Mouse (Mus musculus) hindbrain, embryonic 15.5 days (tissue): ENCODE data around the gene Lrmda. TPM values are rescaled to one million over a fixed set of nuclear protein-coding genes. Genes with fewer than 3 reads are reported as not detected.

Experiments
- ATAC-seq: fragments of 200-750 bp; cut with Nextera tagmentation; 2 replicates; pipeline ENCODE4 v1.8.0; 2017; ENCODE audit warnings: low read depth, moderate number of reproducible peaks, moderate TSS enrichment; ENCODE audit not compliant: low FRiP score
- H3K27ac ChIP-seq: fragments of 300-500 bp; sonication (generic); replicated peaks from 2 replicates; pipeline ENCODE4 v1.5.1; 2015; ENCODE audit warnings: mild to moderate bottlenecking, inconsistent platforms
- H3K27me3 ChIP-seq: fragments of 300-500 bp; sonication (generic); 2 replicates; pipeline ENCODE4 v1.6.1; 2015; ENCODE audit warnings: control low read depth, inconsistent platforms
- H3K36me3 ChIP-seq: fragments of 300-500 bp; sonication (generic); 2 replicates; pipeline ENCODE4 v1.6.1; 2015; ENCODE audit warnings: control low read depth, inconsistent platforms
- H3K4me1 ChIP-seq: fragments of 300-500 bp; sonication (generic); replicated peaks from 2 replicates; pipeline ENCODE4 v1.6.1; 2015; ENCODE audit warnings: control low read depth, inconsistent platforms
- H3K4me2 ChIP-seq: fragments of 300-500 bp; sonication (generic); 2 replicates; pipeline ENCODE4 v1.6.1; 2015; ENCODE audit warnings: moderate library complexity, mild to moderate bottlenecking, inconsistent platforms
- H3K4me3 ChIP-seq: fragments of 300-500 bp; sonication (generic); 2 replicates; pipeline ENCODE4 v1.5.1; 2015; ENCODE audit warnings: mild to moderate bottlenecking, inconsistent platforms
- H3K9ac ChIP-seq: fragments of 300-500 bp; sonication (generic); 2 replicates; pipeline ENCODE4 v1.6.1; 2015; ENCODE audit warnings: inconsistent platforms
- H3K9me3 ChIP-seq: fragments of 300-500 bp; sonication (generic); 2 replicates; pipeline ENCODE4 v1.6.1; 2016; ENCODE audit warnings: control low read depth, inconsistent platforms
- WGBS: fragments of 180-500 bp; shearing (Covaris S2); methylation state at CpG from one replicate; pipeline ENCODE4 v1.1.7; 2015; 5-methylcytosine and 5-hydroxymethylcytosine counted together
- polyA plus RNA-seq: library from polyadenylated mRNA; unstranded; fragments of >200 nt; fragmentation: Nextera tagmentation; extraction: Ambion mirVana; gene quantifications from 2 replicates; pipeline ENCODE4 v1.2.1, GENCODE M21; 2015

Gene Lrmda
- polyA plus RNA-seq, 1 experiment from 2014 or later = 0.23 TPM

- Histone ChIP-seq H3K4me2 (no peak overlapping the region), H3K36me3 (no peaks in the 10 kb centered on the region), H3K27ac (no peak overlapping the region), H3K9me3 (no peaks in the 10 kb centered on the region), H3K4me3 (no peak overlapping the region), H3K9ac (no peak overlapping the region), H3K27me3 (peaks cover 7% of the 10 kb centered on the region; the same call in 1 of the 2 replicates), H3K4me1 (peaks cover 14% of the 10 kb centered on the region)
- 0 out of 2 replicates have a peak, but pooled peaks have one; percentile 11 for ATAC-seq
- WGBS = 17% methylated on average over 2 of the region's 2 CpGs
These were observed 1.4 kb downstream of the Lrmda start for GRCm38 (mm10) chr14:22020885-22021284.

DNA sequence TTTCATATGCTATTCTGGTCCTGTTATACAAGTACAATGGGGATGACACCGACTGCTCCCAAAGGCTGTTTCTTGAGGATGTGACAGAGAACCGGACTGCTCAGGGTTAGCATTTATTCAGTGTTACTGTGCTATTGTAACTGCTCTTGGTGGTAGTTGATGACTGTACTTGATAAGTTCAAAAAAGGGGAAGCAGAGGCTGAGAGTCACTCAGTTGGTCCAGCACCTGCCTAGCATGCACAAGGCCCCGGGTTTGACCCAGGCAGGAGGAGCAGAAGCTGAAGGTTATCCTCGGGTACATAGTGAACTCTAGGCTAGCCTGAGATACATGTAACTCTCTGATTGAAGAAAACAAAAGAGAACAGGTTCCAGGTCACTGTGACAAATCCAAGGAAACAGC lies 4.0 kb downstream of the Lrmda start:
- H3K4me1 ChIP-seq = peaks cover 14% of the 10 kb centered on the region
- H3K27me3 ChIP-seq = peaks cover 7% of the 10 kb centered on the region; the same call in 1 of the 2 replicates
- no peak overlapping the region for H3K9ac ChIP-seq
- WGBS = 72% methylated on average over 4 of the region's 4 CpGs
- no peaks in the 10 kb centered on the region for H3K9me3 ChIP-seq
- no peak overlapping the region for H3K4me3 ChIP-seq
- ATAC-seq = no peak
- H3K27ac ChIP-seq = no peak overlapping the region
- no peak overlapping the region for H3K4me2 ChIP-seq
- no peaks in the 10 kb centered on the region for H3K36me3 ChIP-seq

DNA sequence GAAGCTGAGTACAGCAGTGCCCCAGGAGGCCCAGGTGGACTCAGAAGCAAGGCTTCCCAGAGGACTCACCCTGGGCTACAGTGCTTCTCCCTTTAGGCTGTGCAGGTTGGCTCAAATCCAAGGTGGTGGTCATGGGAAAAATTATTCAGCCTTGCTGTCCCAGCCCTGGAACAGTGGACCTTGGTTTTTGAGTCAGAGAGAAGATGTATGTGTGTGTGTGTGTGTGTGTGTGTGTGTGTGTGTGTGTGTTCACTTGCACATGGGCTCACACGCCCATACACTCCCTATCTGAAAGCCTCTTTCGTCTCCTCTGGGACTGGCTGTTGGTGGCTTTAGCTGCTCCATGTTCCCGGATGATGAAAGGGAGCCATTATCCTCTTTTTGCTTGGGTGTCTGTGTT lies 16.4 kb downstream of the Lrmda start:
- peak; percentile 38; the same call in 1 of the 2 replicates for ATAC-seq
- H3K27ac ChIP-seq = no peak overlapping the region
- H3K27me3 ChIP-seq = 0 out of 2 replicates have a peak, but pooled peaks cover 2% of the 10 kb centered on the region
- no peak overlapping the region for H3K4me3 ChIP-seq
- no peak overlapping the region; the same call in 1 of the 2 replicates for H3K4me2 ChIP-seq
- WGBS = 28% methylated on average over 3 of the region's 3 CpGs
- H3K9ac ChIP-seq = no peak overlapping the region
- no peaks in the 10 kb centered on the region for H3K9me3 ChIP-seq
- no peaks in the 10 kb centered on the region for H3K36me3 ChIP-seq
- H3K4me1 ChIP-seq = peaks cover 29% of the 10 kb centered on the region

- no peak overlapping the region for H3K9ac ChIP-seq
- no peaks in the 10 kb centered on the region for H3K36me3 ChIP-seq
- no peak for ATAC-seq
- WGBS = 23% methylated on average over 6 of the region's 6 CpGs
- no peaks in the 10 kb centered on the region for H3K9me3 ChIP-seq
- peaks cover 29% of the 10 kb centered on the region for H3K4me1 ChIP-seq
- H3K27ac ChIP-seq = no peak overlapping the region
- H3K4me3 ChIP-seq = no peak overlapping the region
- H3K27me3 ChIP-seq = 0 out of 2 replicates have a peak, but pooled peaks cover 2% of the 10 kb centered on the region
- no peak overlapping the region; the same call in 1 of the 2 replicates for H3K4me2 ChIP-seq
These were observed 16.8 kb downstream of the Lrmda start for GRCm38 (mm10) chr14:22036338-22036737.

DNA sequence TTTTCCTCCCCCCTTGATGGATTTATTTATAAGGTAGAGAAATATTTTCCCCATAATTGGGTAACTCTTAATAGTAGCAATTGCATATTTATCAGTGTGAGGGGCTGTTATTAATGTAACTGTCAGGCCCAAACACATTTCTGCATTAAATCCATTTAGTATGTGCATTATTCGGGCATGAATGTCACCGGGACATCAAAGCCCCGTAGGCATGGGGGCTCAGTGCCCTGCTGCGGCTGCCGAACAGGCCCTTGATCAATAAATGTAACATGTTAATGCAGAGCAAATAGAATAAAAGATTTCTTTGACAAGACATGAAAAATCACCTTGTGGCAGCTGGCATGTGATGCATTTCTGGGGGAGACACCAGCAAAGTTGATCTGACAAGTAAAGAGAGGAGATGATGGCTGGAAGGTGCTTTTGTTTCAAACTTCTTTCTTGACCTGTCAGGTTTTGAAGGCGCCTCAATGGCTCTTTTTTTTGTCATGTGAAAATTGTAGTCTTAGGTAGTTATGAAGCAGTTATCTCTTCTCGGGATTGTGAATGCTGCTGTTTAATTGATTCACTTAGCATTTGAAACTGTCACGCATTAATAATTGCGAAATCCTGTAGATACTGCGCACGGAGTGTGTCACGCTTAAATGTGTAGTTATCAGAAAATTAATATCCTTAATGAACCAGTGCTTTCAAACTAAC lies 17.4 kb downstream of the Lrmda start:
- H3K27me3 ChIP-seq = 0 out of 2 replicates have a peak, but pooled peaks cover 2% of the 10 kb centered on the region
- 24% methylated on average over 12 of the region's 12 CpGs for WGBS
- peak overlapping the region; percentile 41 for H3K4me2 ChIP-seq
- H3K4me1 ChIP-seq = peaks cover 29% of the 10 kb centered on the region
- H3K9ac ChIP-seq = no peak overlapping the region
- H3K4me3 ChIP-seq = no peak overlapping the region
- no peaks in the 10 kb centered on the region for H3K9me3 ChIP-seq
- H3K36me3 ChIP-seq = no peaks in the 10 kb centered on the region
- ATAC-seq = no peak
- no peak overlapping the region for H3K27ac ChIP-seq

DNA sequence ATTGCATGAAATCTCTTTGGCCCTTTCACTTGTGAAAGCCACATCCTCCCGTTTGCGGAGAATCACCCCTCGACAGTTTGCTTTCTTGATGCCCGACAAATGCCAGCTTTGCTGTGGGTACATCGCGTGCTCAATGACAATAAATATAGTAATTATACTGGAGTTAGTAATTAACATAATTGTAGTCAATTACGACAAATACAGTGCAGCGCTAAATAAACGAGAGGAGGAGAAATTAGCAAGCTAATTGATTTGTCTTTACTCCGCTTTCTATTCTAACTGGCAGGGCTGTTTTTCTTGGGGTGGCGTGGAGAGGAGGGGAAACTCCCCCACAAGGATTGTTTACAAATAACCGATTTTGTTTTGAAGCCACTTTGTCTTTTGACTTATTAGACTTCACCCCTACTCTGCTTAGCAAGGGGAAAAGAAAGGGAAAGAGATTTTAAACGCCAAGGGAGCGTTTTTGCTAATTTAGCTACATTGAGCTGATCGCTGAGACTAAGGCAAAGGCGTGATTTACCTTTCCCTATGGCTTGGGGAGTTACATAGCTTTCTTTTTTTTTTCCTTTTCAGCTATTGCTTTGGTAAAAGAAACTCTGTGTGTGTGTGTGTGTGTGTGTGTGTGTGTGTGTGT lies 18.1 kb downstream of the Lrmda start:
- WGBS = 29% methylated on average over 16 of the region's 16 CpGs
- Histone ChIP-seq H3K36me3 (no peaks in the 10 kb centered on the region), H3K4me3 (no peak overlapping the region), H3K4me1 (peaks cover 29% of the 10 kb centered on the region), H3K9ac (no peak overlapping the region), H3K27me3 (0 out of 2 replicates have a peak, but pooled peaks cover 2% of the 10 kb centered on the region), H3K27ac (no peak overlapping the region), H3K9me3 (no peaks in the 10 kb centered on the region), H3K4me2 (peak overlapping the region; percentile 41)
- ATAC-seq = no peak

GRCm38 (mm10) chr14:22042146-22042545 lies 22.6 kb downstream of the Lrmda start:
- H3K9ac ChIP-seq = no peak overlapping the region
- 91% methylated on average over 6 of the region's 6 CpGs for WGBS
- no peak overlapping the region for H3K27ac ChIP-seq
- H3K4me3 ChIP-seq = no peak overlapping the region
- H3K9me3 ChIP-seq = no peaks in the 10 kb centered on the region
- H3K27me3 ChIP-seq = 0 out of 2 replicates have a peak, but pooled peaks cover 2% of the 10 kb centered on the region
- peaks cover 14% of the 10 kb centered on the region for H3K4me1 ChIP-seq
- ATAC-seq = no peak
- H3K4me2 ChIP-seq = no peak overlapping the region
- H3K36me3 ChIP-seq = no peaks in the 10 kb centered on the region

- WGBS = 63% methylated on average over 5 of the region's 5 CpGs
- no peaks in the 10 kb centered on the region for H3K36me3 ChIP-seq
These were observed 23.9 kb downstream of the Lrmda start for GRCm38 (mm10) chr14:22043420-22043819.

DNA sequence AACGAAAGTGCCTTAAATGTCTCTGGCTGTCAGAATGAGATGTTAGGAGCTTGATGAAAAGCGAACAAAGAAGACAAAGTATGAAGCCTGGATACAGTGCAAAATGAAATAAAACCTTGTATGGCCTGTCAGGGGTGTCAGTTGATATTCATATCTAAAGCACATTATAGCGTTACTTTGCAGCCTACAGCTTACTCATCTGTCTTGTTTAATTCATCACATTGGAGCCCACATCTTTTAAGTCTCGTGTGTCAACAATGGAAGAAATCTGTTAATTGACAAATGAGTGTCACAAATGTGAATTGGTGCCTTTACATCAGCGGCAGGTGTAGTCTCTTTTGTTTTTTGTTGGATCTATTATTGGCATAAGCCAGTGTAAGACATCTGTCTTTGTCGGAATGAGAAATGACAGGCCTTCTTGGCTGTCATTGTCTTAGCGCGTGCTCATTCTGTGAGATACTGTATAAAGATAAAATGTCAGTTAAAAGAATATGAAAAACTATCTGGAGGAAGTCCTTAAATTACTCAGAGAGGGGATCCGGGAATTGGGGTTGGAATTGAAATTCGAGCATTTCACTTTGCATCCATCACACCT lies 26.8 kb downstream of the Lrmda start:
- Histone ChIP-seq H3K9ac (no peak overlapping the region), H3K36me3 (no peaks in the 10 kb centered on the region), H3K27ac (no peak overlapping the region), H3K4me1 (no peaks in the 10 kb centered on the region), H3K9me3 (no peaks in the 10 kb centered on the region), H3K27me3 (no peaks in the 10 kb centered on the region), H3K4me3 (no peak overlapping the region), H3K4me2 (no peak overlapping the region)
- 61% methylated on average over 10 of the region's 10 CpGs for WGBS
- no peak for ATAC-seq

More at GRCm38 (mm10) chr14:22043420-22043819, 23.9 kb downstream of the Lrmda start:
- no peak overlapping the region for H3K27ac ChIP-seq
- no peak overlapping the region for H3K9ac ChIP-seq
- H3K4me2 ChIP-seq = no peak overlapping the region
- H3K4me3 ChIP-seq = no peak overlapping the region
- peaks cover 1% of the 10 kb centered on the region for H3K4me1 ChIP-seq
- no peaks in the 10 kb centered on the region for H3K9me3 ChIP-seq
- no peak for ATAC-seq
- H3K27me3 ChIP-seq = 0 out of 2 replicates have a peak, but pooled peaks cover 2% of the 10 kb centered on the region

DNA sequence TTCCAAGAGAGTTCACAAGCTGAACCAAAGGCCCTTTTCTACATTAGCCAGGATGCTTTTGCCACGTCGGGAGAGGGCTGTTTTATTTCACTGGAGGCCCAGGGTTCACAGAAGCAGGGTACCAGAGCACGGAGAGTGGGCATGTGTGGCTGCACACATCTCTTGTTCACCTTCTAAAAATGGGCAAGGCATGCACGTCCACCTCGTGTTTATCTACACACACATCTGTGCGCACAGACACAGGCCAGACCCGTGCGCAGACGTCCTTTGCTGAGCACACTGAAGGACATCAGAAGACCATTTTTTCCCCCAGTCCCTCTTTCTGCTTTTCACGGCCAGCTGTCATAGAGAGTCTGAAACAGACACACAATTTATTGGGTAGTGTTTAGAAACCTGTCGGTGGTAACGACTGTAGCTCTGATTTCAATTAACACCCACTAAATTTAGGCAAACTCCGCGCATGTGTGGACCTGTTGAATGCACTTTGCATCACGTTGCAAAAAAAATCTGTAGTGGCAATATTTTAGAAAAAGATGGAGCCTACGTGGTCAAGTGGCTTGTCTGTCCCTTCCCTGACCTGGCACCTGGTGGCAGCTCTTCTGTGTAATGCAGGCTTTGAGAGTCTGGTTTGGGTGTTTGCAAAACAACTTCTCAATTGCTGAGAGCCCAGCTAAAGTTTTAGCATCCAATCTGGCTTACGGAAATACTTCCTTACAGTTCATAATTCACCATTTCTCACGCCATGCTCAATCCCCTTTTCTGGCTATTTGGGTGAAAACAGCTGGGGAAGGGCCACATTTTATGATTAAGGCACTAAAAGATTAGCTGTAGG lies 28.8 kb downstream of the Lrmda start:
- H3K9me3 ChIP-seq = no peaks in the 10 kb centered on the region
- peaks cover 6% of the 10 kb centered on the region; the same call in 1 of the 2 replicates for H3K4me1 ChIP-seq
- no peak overlapping the region for H3K4me2 ChIP-seq
- WGBS = 88% methylated on average over 18 of the region's 18 CpGs
- no peak overlapping the region for H3K4me3 ChIP-seq
- H3K27ac ChIP-seq = no peak overlapping the region
- no peaks in the 10 kb centered on the region for H3K27me3 ChIP-seq
- no peaks in the 10 kb centered on the region for H3K36me3 ChIP-seq
- ATAC-seq = no peak
- no peak overlapping the region for H3K9ac ChIP-seq

GRCm38 (mm10) chr14:22048900-22049199 lies 29.3 kb downstream of the Lrmda start:
- Histone ChIP-seq H3K27me3 (no peaks in the 10 kb centered on the region), H3K36me3 (no peaks in the 10 kb centered on the region), H3K4me2 (no peak overlapping the region), H3K4me3 (no peak overlapping the region), H3K9ac (no peak overlapping the region), H3K9me3 (no peaks in the 10 kb centered on the region), H3K27ac (no peak overlapping the region), H3K4me1 (peaks cover 6% of the 10 kb centered on the region; the same call in 1 of the 2 replicates)
- no peak for ATAC-seq
- WGBS = 76% methylated on average over 6 of the region's 6 CpGs
